Mouse (Mus musculus): ENCODE results near the gene Bhlha15.

The Bhlha15 gene

GRCm38 (mm10) chr5:144232531-144232930 lies 42.4 kb downstream of the Bhlha15 start:
- no peak for DNase-seq (ENCODE audit: low read depth)

GRCm38 (mm10) chr5:144234222-144234621 lies 44.1 kb downstream of the Bhlha15 start:
- no peak for DNase-seq (ENCODE audit: low read depth)

- no peak for DNase-seq (ENCODE audit: low read depth)
Measured at GRCm38 (mm10) chr5:144234714-144235113, 44.6 kb downstream of the Bhlha15 start.

- DNase-seq (ENCODE audit: low read depth) = no peak
Measured at GRCm38 (mm10) chr5:144238969-144239368, 48.9 kb downstream of the Bhlha15 start.
